Mouse (Mus musculus) v-Abl transformed pro-B cells (cell line): ENCODE results near the gene Pdap1.
"Not testable (repeated sequence)": the region's sequence is repeated elsewhere in the genome, so short reads cannot be mapped to it uniquely, and the experiment has no call there.

Experiments used
- in situ Hi-C, 2 experiments: fragments of 400-800 bp; cut with MboI; formaldehyde crosslinking; loops; one replicate each; pipeline ENCODE4 v1.15.1; 2025; ENCODE audit not compliant: unreplicated experiment in 2 of 2

The Pdap1 gene

DNA sequence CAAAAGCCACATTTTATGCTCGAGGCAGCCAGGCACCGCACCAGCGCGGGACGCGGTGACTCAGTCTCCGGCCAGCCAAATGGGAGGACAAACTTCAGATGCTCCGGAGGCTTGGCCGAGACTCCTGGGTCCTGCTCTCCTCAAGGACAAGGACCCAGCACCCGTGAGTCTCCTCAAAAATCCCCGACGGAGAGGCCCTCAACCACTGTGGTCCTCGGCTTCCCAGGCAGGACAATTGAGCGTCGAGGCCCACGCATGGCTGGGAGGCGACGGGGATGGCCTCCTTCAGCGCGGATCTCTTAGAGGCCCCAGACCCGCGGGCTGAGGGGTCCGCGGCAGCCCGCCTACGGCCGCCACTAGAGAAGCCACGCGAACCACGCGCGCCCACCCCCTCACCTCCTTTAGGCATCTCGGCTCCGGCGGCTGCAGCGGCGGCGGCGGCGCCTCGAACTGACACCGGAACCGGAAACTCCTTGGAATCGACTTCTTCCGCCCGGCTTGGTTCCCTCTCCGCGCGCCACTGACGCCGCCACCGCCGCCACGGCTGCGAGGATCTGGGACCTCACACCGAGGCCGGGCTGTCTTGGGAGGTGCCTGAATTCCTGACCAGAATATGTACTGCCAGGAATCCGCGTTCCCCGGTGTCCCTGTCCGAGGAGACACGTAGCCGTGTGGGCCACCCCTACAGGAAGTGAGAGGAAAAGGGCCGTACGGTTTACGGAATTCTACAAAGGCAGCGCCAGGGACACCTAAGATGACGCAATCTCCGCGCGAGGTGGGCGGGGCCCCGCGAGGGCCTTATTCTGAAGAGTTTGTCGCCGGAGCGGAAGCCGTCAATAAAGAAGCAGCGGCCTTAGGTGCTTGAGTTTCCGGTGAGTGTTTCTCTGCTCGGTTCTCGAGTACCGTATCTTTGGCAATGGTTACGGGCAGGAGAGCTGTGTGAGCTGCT lies at the start of gene Pdap1, which contains the start of gene Bud31:
Gene Pdap1 (minus strand): TSS at position 668 of the 949 bp plus-strand sequence.
Gene Bud31 (plus strand): TSS at position 792 of the 949 bp plus-strand sequence.
- in situ Hi-C loops: no loop called here

DNA sequence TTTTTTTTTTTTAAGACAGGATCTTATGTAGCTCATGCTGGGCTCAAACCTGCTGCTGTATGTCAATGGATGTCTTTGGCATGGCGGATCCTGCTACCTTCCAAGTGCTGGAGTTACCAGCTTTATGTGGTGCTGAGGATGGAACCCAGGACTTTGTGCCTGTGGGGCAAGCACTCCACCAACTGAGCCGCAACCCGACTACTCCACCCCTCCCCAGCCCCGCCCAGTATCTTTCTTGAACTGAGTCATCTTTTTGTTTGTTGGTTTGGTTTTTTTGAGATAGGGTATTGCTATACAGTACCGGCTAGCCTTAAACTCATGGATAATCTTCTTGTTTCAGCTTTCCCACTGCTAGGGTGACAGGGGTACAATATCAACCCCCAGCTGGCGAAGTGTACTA lies 49.4 kb upstream of the Pdap1 start:
- in situ Hi-C loops: no loop called here

DNA sequence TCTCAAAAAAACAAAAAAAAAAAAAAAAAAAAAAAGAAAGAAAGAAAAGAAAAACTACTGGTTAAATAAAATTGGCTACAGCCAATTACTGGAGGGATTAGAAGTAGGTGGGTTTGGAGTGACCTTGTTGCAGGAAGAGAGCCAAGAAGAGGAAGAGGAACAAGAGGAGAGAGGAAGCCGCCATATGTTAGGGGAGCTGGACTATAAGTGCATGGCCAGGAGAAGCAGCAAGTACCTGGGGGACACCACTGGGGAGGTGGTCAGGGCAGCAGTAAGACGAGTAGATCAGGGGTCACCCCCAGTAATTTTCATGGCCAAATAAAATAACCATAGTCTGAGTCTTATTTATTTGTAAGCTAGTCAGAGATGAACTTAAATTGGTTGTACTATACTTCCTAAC lies 45.2 kb upstream of the Pdap1 start:
- in situ Hi-C loops: no loop called here

DNA sequence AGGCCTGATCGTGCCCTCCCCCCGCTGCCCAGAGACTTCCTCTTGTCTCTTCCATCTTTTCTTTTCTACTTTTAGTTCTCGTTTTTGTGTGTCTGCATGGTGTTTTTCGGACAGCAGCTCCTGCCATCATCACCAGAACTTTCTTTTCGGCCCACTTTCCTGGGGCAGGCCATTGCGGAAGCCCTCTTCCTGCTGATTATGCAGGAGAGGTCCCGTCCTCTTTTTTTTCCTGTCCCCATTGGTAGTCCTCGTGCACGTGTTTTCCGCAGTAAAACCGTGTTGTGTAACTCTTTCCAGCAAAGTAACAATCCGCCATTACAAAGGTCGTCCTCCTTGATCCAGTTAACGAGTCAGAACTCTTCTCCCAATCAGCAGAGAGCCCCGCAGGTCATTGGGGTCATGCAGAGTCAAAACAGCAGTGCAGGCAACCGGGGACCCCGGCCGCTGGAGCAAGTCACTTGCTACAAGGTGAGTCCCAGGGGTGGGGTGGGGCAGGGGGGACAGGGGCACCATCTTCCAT lies 38.5 kb upstream of the Pdap1 start:
- in situ Hi-C loops: no loop called here

DNA sequence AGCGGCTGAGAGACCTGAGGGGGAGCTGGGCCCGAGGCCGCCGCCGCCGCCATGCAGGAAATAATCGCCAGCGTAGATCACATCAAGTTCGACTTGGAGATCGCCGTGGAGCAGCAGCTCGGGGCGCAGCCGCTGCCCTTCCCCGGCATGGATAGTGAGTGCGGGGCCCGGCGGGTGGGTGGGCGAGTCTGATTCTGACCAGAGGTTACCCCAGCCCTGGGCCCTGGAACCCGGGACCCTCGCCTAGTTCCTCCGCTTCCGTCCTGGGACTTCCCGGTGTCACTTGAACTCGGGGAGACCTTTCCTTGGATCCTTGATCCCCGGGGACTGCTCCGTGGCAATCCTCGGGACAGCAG lies 27.2 kb upstream of the Pdap1 start:
- in situ Hi-C loops: no loop called here

DNA sequence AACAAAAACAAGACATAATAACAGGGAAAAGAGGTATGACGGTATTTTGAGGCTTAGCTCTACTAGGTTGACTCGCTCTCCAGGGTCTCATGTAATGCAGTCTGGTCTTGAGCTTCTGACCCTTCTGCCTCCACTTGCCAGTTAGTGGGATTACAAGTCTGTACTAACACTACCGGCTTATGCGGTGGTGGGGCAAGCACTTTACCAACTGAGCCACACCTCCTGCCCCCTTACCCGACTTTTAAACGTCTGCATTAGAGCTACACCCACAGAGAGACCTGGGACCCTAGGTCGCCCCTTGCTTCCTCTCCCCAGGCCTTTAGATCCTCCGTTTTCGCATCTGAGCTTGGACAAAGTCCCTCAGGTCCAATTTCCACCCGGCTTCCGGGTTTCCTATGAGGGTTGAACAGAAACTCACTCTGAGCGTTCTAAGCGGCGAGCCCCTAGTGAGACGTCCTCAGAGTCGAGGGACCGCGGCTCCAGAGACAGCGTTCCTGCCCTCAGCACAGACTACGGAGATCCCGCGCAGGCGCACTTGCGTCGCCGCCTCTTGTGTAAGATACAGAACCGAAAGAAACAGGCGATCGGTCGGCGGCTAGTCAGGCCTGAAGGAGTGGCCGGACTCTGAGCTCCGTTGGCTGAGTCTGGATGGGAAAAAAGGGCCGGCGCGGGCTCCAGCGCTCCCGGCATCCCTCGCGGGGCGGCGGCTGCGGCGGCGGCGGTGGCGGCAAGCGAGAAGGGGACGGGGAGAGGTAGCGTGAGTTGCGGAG lies 26.7 kb upstream of the Pdap1 start, which contains the start of the genes Ptcd1 and Cpsf4:
Gene Ptcd1 (minus strand): TSS at position 573 of the 770 bp plus-strand sequence.
Gene Cpsf4 (plus strand): TSS at position 678 of the 770 bp plus-strand sequence.
- in situ Hi-C loops: no loop called here

DNA sequence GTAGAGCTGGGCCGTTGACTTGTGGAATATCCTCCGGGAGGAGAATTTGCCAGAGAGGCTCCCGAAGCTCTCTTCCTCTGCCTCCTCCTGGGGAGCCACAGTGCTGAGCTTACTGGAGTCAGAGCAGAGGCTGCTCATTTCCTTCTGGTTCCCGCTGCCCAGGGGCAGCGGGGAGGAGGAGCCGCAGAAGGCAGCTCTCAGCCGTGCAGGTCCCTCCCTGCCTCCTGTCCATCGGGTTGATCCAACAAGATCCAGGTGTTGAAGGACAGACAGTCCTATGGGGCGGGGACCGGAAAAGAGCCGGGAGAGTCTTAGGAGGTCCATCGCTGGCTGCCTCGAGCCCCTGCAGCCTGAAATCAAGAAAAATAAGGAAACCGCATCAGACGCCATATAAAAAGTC lies 25.1 kb upstream of the Pdap1 start:
- in situ Hi-C loops: no loop called here

DNA sequence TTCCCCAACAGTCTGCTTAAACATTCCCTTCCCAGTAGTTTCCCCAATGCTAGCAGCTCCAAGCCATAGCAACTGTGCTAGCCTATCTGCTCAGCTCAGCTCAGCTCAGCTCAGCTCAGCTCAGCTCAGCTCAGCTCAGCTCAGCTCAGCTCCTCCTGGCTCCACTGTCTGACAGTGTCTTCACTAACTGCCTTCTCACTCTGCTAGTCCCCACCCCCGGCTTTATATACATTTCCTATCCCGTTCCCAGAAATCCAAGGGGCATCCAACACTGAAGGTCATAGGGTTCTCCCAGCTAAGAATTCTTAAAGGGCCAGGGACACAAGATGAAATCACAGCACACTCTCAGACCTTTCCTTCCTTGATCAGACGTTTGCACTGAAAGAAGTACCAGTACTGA lies 24.7 kb upstream of the Pdap1 start:
- in situ Hi-C loops: no loop called here

DNA sequence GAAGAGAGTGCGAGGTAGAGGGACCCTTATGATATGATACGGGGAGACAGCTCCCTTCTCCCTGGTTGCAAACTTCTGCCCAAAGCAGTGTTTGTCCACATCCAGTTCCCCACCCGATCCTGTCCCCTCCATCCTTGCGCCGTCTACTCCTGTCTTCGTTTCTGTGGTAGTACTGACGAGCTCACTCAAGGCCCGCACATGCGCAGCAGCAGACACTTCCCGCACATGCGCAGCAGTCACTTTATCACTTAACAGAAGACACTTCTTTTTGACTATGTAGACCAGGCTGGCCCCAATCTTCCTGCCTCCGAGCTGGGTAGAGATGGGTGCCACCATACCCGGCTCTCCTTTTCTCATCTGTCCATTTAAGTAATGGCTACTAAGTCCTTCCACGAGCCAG lies 21.3 kb upstream of the Pdap1 start:
- in situ Hi-C loops: no loop called here

DNA sequence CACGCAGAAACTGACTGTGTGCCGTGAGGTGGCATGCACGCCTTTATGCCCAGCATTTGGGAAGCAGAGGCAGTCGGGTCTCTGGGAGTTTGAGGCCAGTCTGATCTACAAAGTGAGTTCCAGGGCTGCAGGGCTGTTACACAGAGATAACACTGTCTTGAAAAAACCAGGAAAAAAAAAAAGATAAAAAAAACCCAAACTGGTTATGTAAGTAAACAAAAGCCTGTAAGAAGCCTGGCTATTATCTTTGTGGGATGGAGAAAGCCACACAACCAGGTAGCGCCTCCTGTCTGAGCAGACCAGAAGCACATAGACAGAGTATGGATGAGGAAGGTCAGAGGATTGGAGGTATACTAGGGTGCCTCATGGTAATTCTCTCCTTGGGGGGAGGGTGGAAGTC lies 12.7 kb upstream of the Pdap1 start:
- in situ Hi-C loops: no loop called here

DNA sequence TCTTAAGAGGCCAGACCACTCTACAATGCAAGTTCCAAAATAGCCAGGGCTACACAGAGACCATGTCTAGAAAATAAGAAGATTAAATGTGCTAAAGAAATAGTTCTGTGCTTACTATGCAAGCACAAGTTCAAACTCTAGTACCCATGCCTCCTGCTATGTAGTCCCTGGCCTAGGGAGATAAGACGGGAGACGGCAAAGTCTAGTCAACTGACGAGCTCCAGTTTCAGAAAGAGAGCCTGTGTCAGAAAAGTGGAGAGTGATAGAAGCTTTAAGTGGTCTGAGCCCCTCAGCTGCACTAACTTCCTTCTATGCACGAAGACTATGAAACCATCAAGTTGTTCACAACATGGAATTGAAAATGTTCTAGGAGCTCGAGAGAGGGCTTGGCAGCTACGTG lies 9.3 kb upstream of the Pdap1 start:
- in situ Hi-C loops: no loop called here

DNA sequence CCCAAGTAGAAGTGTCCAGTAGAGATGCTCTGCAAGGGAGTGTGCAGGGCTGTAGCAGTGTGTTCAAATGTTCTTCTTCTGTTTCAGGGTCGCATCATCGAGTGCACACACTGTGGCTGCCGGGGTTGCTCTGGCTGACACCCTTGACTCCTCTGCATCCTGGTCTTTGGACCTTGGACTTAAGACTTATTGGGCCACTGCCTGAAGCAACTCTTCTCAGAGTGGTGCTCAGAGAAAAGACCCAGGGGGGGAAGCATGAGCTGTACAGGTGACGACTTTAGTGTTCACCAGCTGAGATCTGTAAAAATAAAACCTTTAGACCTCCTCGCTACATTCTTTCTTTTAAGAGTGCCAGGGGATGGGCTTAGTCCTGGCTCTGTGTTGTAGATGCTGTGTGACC lies 7.7 kb upstream of the Pdap1 start:
- in situ Hi-C loops: no loop called here

DNA sequence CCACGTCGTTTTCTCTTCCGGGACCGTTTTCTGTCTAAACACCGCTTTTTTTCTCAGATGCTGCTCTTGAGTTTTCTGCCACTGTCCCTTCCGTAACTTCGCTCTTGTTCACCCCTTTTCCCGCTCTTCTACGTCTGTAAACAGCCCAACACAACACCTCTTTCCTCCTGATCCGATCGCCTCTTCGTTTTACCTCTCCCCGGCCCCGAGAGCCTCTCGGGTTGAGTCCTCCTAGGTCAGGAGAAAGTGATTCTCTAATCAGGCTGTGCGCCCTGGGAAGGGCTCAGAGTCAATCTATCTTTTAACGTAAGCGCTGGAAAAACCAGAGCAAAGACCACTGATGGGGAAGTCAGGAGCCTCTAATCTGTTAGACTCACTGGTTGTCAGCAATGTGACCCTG lies 573 bp upstream of the Pdap1 start:
- in situ Hi-C loops: no loop called here

DNA sequence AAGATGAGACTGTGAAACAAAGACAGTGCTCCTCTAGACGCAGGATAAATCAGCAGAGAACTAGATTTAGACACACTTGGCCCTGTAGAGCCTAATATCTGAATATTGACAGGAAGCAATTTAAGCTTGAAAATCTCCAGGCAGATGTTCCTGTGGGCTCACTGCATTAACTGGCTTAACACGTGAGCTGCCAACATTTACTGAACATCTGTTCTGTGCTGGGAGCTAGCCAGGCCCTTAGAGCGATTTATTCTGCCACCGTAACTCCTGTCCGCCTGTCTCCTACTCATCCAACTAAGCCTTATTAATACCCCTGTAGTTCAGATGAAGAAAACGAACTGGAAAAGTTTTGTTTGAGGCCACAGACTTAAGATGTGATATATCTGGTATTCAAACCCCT lies 1.2 kb downstream of the Pdap1 start:
- in situ Hi-C loops: no loop called here

DNA sequence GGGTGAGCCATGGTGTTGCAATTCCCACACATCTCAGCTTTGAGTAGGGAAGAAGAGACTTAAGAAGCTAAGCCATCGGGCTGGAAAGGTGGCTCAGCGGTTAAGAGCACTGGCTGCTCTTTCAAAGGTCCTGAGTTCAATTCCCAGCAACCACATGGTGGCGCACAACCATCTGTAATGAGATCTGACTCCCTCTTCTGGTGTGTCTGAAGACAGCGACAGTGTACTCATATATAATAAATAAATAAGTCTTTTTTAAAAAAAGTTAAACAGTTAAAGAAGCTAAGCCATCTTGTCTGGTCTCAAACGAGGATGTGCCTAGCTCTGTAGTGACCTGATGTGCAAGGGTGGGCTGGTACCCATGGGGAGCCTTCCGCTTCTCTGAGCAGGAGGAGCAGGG lies 6.8 kb downstream of the Pdap1 start:
- in situ Hi-C loops: not testable (repeated sequence)

DNA sequence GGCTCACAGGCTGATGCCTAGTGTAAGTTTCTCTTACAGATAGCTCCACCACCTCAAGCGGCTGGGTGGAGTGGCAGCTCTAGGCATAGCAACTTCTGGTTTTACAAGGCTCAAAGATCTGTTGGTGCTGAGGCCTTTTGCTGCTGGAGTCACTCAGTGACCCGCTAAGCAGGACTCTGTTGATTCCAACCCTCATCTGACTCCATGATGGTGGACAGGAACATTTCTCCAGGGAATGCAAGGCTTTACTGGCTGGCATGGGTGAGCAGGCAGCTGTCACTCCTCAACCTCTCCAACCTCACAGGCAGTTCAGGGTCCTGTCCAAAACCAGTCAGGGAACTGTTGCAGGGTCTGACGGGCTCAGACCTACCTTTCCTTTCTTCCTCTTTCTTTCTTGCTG lies 9.0 kb downstream of the Pdap1 start:
- in situ Hi-C loops: no loop called here

DNA sequence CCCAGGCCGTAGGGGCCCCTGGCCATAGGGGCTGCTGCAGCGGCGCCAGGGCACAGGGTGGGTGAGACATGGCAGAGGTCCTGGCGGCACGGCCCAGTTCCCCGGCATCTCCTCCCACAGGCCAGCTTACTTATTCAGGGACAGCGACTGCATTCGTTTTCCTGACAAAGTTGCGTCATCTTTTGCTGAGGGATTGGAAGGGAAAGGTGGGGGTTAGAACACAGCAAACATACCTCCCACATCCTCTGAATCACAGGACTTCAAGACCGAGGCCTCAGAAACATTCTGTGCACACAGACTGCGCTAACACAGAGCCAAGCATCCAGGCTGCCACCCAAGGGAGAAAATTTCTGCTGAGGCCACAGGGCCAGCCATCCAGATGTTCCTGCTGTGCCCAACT lies 9.8 kb downstream of the Pdap1 start:
- in situ Hi-C loops: no loop called here

DNA sequence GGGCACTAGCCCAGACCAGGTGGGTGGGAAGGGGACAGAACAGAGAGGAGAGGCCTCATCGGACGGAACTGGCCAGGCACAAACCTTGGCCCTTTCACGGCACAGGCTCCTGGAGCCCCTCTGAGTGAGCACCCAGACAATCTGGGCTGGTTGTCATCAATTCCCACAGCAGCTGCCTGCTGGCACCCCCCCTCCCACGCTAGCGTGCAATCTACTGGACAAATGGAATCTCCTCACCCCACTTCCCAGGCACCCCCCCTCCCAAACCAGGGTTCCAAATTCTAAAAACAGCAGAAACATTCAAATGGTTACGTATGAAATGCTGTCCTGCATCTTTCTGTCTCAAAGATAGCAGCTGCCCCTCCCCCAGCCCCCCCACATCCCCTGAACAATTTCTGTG lies 10.3 kb downstream of the Pdap1 start:
- in situ Hi-C loops: not testable (repeated sequence)

DNA sequence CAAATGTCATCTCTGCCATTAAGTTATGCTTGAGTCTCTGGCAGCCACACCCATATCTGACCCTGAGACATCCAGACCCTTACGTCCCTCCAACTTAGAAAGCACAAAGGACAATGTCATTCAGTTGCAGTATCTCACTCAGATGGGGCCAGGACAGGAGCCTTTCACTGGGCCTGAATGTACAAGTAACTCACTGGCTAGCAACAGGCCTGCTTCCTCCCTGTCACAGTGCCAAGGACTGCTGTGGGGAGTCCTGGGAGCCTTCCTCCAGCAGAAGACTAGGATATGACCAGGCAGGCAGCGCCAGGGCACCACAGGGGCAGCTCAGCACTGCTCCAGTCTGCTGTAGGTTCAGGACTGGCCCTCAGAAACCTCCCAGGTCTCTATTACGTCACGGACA lies 10.9 kb downstream of the Pdap1 start:
- in situ Hi-C loops: no loop called here

DNA sequence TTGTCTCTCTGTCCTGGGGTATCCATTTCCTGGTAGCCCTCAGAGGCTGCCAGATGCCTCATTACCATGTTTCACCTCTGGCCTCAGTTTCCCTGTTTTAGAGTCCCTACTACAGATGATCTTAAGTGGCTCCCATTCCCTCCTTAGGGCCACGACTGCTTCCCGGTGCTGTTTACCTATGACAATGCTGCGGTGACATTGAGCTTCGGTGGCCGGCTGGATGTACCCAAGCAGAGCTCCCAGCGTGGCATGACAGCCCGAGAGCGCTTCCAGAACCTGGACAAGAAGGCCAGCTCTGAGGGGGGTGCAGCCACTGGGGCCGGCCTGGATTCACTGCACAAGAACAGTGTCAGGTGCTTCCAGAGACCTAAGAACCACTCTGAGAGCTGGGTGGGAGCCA lies 13.5 kb downstream of the Pdap1 start:
- in situ Hi-C loops: no loop called here

DNA sequence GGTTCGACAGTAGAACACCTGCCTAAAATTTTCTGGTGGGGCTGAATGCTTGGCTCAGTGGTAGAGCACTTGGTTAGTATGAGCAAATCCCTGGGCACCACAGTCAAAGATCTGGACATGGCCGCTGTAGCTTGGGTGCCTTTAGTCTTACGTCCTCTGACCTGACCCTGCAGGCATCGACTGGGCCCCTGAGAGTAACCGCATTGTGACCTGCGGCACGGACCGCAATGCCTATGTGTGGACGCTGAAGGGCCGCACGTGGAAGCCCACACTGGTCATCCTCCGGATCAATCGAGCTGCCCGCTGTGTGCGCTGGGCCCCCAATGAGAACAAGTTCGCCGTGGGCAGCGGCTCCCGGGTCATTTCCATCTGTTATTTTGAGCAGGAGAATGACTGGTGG lies 16.6 kb downstream of the Pdap1 start:
- in situ Hi-C loops: loop anchor here (25.0 kb wide), 2 partner anchors 1089 to 1111 kb away; partner anchors contain the start of genes Ccz1 (in 2 of the 2) and Rnf6 (in 1 of the 2)
